Mouse (Mus musculus) thymus, adult 18-20 months (tissue): Measurements from ENCODE around the gene Ep400.
"Not testable (repeated sequence)": the region's sequence is repeated elsewhere in the genome, so short reads cannot be mapped to it uniquely, and the experiment has no call there.

ENCODE experiments used
- DNase-seq, 2 experiments: peaks; one replicate each; pipeline ENCODE4 v3.0.0; 2022; ENCODE audit warnings: mixed read lengths in 2 of 2

The Ep400 gene

DNA sequence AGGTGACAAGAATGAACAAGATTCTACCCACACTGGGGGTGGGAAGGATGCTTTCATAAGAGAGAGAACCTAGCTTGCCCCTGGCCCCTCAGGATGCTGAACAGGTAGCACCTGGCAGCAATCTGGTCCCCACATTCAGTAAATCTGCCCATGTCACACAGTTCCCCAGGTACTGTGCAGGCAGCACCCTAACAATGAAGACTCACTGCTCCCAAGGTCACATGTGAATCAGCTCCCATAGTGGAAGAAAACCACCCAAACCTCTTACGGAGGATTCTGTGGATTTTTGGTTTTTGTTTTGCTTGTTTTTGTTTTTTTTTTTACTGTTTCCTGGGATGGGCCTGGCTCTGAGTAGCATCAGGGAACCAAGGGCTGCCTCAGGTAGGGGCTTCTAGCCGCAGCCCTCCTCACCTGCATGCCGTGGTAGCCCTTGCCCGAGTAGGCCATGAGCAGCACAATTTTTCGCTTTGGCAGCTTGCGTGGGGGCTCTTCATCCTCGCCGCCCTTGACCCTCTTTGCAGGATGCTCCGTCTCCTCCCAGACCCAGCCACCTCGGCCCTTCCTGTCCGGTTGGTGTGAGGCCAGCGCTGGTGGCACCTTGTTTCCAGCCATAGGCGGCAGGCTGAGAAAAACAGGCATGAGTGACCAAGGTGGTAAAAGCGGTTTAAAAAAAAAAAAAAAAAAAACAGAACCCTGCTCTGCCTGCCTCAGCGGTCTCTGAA, 8.9 kb upstream of the Ep400 start:
- DNase-seq: no peak

DNA sequence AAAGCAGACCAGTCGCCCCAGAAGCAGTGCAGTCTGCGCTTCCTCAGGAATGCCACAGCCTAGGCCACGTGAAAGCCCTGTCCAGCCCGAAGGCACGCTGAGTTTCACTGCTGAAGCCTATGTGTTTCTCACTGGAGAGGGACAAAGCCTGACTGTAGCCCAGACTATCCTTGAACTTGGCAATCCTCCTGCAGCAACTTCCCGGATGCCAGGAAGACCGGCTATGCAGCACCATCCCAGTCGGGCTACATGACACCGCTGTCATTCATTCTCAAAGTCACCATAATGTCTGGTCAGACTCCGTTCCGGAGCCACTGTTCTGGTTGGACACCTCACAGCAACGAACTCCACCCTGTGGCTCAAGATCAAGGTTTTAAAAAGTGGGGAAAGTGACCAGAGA, 7.7 kb upstream of the Ep400 start:
- no peak for DNase-seq

DNA sequence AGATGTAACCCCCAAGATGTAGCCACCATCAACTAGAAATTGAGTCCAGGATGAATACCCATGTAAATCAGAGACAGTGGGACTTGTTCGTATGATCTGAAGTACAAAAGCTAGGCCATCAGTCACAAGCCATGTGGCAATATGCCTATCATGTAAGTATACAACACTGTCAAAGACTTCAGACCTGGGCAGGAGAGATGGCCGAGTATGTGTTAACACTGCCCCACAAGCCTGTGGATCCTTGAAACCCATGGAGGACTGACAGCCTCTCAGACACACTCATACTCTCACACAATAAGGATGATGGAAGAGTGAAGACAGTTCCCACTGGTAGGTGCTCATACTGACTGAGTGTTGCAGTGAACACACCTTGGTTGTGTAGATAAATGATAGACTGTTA, 5.6 kb upstream of the Ep400 start:
- no peak for DNase-seq

DNA sequence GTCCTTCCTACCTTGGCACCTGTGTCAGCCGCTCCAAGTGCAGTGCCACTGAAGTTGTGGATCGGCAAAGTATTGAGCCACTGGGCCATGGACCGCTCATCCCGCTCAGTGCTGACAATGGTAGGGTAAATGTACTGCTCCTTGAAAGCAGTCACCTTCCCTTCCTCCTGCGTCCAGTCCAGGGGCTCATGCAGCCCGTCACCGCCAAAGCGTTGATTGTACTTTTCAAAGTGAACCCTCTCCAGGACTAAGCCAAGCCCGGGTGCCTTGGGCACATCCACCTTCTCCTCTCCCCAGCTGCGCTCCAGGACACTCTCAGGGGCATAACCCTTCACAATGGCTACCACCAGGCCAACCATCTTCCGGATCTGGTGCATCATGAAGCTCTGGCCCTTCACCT, 4.0 kb upstream of the Ep400 start:
- DNase-seq: no peak

DNA sequence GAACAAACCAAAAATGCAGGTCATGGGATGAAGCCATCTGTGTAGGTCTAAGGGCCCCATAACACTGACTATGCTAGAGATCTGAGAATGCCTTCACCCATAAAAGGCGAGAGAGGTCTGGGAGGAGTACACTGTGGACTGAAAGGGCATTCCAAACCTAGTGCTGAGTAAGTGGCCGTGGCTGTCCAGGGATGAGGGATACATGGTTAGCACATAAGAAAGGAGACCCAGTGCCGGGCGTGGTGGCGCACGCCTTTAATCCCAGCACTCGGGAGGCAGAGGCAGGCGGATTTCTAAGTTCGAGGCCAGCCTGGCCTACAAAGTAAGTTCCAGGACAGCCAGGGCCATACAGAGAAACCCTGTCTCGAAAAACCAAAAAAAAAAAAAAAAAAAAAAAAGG, 2.4 kb upstream of the Ep400 start:
- not testable (repeated sequence) for DNase-seq

DNA sequence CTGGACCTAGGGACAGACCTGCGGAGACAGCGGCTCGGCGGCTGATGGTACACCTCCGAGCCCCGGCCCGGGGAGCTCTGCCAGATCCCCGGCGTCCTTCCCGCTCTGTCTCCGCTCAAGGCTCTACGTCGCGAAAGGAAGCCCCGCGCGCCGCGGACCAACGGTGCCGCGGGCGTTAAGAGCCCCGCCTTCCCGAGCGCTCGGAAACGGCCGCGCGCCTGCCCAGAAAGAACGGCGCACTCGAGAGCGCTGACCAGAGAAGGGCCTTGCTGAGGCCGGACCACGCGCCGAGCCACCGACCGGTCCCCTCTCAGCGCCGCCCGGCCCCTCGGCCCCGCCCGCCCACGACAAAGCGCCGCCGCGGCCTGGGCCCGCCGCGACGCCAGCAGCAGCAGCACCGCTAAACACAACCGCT, 479 bp downstream of the Ep400 start:
- peak in 1 of 2 experiments; percentile 55 for DNase-seq

DNA sequence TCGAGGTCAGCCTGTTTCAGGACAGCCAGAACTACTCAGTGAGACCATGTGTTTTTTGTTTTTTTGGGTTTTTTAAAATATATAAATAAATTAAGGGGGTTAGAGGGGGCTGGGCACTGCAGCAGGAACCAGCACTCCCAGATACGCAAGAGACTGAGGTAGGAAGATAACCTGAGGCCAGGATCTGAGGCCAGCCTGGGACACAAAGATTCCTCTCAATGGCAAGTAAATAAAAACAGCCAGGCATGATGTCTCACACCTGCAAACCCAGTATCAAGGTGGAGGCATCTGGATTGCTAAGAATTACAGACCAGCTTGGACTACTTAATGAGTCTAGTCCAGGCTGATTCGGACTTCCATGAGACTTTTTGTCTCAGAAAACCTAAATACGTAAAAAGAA, 1.2 kb downstream of the Ep400 start:
- DNase-seq: no peak

DNA sequence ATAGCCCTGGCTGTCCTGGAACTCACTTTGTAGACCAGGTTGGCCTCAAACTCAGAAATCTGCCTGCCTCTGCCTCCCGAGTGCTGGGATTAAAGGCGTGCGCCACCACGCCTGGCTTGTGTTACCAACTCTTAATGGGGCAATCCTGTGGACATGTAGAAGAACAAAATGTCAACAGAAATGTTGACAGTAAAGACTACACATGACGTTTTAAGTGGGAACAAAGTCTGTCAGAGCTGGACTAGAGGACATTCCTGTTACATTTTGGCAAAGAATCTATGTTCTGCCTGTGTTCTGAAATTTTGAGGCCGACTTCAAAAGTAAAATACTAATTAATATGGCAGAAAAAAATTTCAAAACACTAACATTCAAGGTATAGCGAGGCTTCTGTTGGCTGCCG, 6.6 kb downstream of the Ep400 start:
- DNase-seq: no peak

DNA sequence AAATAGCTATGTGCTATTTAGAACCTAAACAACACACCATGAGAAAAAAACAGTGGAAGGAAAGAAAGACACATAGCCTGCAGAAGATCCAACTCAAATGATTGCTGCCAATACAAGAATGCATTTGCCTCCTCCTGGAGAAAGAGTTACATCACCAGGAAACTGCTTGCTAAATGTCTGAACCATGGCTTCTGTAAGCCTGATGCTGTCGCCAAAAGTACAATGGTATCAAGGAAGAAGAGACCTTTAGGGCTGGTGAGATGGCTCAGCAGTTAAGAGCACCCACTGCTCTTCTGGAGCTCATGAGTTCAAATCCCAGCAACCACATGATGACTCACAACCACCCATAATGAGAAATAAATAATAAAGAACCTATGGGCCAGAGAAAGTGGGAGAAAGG, 25.5 kb downstream of the Ep400 start:
- no peak for DNase-seq

DNA sequence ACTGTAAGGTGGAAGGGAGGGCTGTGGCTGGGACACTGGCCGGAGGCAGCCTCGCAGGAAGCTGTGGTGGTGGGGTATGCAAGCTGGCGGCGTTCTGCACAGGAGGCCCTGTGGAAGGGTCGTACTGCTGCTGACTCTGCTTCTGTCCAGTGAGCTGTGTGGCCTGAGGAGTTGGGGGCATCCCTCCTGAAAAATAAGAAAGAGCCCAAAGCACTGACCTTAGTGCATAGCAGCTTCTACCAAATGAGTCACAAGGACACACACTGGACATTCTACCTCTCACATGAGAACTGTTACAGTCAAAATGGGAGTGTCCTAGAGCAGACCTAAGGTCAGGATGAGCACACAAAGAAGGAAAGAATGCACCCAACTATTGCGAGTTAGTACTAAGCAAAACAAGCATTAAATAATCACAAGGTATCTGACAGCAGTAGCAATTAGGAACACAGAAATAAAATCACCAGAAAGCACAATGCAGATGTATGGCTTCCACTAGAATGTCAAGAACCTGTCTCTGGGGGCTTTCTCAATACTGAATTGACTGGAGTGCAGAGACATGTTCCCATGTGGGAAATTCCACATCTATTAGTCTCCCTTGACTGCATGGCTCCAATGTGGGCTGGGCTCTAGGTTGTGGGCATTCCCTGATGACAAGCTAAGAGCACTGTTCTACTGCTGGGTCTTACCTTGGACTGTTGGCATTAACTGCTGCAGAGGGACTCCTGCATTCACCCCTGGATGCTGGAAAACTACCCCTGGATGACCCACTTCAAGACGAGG, 30.8 kb downstream of the Ep400 start:
- no peak for DNase-seq

DNA sequence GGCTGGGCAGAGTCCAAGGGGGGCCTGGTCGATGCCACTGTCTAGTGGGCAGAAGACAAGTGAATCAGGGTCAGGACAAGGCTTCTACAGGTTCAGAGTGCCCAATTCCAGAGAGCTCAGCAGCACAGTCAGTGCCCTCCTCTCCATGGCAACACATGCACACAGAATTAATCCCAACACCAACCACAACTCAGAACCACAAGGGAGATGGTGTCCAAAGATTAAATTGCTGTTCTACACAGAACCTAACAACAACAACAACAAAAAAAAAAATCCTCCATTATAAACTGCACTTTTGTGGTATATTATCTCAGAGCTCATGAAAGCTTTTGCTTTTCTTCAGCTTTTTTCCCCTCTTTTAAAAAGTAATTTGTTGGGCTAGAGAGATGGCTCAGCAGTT, 34.9 kb downstream of the Ep400 start:
- no peak for DNase-seq

DNA sequence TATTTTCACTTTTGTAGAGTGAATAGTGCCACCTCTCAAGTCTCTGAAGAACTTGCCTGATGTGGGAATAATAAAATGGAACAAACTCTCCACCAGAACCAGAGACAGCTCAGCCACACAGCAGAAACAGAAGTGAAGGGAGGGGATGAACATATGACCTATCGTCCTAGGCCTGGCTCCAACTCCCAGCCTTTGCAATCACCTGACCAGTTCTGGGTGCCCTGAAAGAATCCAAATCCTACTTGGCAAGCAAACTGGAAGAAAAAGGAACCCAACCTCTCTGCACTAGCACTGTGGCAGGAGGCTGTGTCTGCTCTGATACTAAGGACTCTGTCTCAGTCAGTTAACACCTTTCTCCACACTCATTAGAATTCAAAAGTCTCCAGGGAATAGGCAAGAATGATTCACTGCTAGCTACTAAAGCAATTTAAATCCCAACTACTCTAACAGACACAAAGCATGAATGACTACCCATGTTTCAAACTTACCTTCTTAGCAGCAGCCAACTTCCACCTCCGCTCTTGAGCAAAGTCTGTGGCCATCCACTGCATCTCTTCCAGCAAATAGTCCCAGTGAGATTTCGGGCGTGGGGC, 37.2 kb downstream of the Ep400 start:
- no peak for DNase-seq

DNA sequence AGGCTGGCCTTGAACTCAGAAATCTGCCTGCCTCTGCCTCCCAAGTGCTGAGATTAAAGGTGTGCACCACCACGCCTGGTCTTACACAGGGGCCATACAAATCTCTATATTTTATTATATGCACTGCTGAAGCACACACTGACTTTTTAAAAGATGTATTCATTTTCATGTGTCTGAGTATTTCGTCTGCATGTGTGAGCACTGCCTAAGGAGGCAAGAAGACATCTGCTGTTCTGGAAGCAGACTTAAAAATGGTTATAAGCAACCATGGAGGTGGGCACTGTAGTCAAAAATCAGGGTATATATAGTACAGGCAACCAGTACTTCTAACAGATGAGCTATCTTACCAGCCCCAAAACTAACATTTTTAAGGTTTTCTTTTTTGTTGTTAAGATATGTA, 39.3 kb downstream of the Ep400 start:
- no peak for DNase-seq

DNA sequence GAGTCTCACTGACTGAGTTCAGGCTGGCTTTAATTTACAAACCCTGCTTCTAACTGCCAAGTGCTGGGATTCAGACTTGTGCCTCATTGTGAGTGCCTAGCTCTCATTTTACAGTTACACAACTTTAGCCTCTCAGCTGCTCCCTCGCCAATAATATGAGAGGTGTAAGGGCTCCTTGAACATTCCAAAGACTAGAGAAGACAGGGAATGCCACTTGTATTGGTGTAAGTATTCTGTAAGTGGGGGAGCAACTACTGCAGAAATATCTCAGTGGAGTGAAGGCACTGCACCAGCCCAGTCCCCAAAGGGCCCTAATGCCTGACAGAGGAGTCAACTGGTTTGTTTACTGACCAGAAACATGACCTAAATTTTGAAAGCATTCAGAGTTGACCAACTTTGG, 42.7 kb downstream of the Ep400 start:
- no peak for DNase-seq

DNA sequence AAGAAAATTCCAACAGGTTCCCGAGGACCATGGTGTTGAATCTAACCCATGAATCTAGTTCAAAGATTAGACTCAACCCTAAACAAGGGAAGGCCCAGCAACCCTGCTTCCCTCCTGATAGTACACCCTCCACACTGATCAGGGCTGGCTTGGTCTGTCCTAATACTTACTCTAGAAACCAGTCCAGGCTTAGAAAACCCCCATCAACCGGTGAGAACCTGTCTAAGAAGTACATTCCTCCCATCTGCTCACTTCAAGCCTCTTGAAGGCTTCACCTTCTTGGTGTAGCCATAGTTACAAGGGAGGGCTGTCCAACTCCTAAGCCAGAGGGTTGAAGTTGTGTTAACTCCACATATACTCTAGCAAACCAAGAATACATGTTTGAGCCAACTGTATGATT, 47.0 kb downstream of the Ep400 start:
- DNase-seq: no peak

DNA sequence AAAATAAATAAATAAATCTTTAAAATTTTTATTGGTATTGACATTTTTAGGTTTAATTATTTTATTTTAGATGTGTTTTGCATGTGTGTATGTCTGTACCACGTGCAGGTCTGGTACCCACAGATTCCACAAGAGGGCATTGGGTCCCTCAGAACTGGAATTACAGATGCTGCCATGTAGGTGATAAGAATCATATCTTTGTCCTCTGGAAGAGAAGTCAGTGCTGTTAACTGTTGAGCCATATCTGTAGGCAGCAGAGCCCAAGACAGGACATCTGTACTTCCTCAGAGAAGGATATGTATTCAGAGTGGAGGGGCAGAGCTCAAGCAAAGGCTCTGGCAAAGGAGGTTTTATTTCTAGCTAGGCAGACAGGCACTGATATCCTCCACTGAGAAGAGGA, 49.1 kb downstream of the Ep400 start:
- DNase-seq: not testable (repeated sequence)

DNA sequence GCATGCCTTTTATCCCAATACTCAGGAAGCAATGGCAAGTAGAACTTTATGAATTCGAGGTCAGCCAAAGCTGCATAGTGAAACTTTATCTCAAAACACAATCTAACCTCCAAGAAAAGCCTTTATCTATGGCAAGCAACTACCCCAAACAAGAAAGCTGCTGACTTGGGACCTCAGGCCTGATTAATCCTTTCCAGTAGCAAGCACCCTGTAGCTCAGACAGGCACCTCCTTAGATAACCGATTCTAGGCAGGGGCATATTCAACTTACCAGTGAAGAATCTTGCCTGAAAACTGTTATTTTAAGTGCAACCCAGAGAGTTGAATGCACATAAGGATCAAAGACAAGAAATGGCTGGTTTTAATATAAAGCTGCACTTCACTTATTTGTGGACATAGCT, 59.1 kb downstream of the Ep400 start:
- DNase-seq: no peak

DNA sequence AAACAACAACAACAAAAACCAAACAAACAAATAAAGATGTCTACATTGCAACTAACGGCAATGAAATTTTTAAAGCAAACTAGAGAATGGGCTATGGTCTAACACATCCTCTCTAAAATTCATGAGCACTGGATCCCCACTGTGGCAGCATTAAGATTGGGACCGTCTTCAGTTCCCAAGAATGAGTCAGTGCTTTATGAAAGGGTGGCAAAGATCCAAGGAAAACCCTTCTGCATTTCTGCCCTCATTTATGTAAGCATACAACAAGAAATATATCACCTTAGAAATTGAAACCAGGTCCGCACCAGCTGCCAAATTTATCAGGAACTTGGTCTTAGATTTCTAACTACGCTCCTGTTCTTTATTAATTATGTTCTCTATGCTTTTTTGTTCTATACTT, 61.3 kb downstream of the Ep400 start:
- DNase-seq: no peak

DNA sequence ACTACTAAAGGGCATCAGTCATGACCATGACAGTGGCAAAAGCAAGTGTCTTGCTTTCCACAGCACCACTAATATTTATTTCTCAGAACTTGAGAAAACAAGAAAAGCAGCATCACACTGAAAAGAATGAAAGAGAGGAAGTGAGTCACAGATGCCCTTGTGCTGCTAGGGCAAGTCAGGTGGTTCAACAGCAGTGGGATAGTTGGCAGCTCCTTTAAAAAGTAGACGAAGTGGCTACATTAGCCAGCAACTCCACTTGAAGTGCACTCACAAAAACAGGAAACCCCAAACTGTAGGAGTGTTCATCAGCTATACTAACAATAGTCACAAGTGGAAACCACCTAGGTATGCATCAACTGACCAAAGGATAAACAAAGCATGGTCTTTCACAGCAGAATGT, 66.5 kb downstream of the Ep400 start:
- DNase-seq: no peak

DNA sequence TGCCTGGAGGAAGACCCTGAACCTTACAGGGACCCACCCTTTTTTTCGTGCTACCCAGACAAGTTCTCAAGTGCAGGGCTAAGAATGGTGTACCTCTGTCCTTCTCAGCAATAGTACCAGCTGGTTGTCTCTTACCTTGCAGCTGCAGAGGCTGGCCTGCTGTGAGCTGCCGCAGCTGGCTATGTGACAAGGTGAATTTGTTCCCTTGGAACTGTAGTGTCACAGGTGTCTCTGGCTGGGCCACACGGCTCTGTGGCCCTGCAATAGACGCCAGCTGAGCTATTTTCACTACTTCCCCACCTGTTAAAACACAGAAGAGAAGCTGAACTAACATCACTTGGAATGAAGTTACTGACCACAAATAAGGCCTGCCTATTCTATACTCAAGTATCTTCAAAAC, 71.9 kb downstream of the Ep400 start:
- no peak for DNase-seq

DNA sequence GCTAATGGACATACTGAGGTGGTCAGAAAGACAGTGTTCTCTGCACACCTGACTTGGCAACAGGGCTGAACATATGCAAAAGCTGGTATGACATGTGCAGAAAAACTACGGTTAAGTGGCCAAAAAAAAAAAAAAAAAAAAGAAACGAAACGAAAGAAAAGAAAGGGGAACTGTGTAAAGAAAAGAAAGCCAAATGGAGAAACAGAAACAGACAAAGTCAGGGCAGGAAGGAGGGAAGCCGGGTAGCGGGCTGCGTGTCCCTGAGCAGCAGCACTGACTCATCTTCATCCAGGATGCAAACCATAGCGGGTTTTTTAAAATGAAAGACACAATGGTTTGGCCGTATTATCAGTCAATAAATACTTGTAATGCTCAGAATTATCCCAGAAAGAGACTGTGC, 88.5 kb downstream of the Ep400 start:
- DNase-seq: no peak

DNA sequence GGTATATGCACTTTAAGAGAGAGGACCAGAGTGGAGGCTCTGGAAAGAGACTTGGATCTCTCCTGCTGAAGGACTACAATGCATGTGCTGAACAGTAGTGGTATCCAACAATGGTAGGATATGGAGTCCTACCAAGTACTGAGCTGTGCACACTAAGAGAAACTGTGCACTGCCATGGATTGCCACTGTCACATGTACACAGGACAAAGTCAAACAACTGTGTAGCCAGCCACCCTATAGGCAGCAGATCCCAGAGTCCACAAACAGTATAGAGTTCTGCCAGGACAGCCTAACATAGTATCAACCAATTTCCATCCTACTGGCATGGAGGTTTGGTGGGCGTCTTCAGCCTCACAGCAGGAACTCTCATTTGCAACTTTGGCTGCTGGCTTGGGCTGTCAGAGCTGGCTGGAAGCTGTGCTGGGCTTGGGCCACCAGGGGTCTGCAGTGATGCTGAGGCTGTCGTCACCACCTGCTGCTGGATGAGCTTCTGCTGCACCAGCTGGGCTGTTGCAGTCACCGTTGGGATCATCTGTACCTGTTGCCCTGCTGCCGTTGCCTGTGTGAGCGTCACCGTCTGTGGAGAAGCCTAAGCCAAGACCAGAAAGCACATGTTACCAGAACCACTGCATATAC, 104.9 kb downstream of the Ep400 start:
- no peak for DNase-seq

DNA sequence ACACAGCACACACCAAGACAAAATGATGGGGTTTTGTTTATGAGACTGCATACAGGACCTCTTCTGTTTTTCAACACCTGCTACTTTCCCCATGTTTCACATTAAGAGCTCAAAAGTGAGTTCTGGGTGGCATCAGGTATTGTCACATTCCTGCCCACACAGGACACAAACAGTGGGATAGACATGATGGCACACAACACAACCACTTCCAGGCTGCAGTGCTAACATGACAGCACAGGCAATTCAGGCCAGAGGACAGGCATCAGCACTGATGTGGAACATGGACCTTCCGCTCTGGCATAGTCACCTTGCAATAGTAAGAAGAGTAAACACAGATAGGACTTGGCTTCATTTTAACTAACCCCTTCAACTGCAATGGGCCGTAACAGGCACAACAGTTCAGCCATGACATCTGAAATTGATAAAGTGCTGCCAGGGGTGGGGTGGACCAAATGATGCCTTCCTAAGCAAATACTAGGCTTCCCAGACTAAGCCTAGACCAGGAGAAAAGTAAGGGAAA, 105.7 kb downstream of the Ep400 start:
- DNase-seq: no peak

DNA sequence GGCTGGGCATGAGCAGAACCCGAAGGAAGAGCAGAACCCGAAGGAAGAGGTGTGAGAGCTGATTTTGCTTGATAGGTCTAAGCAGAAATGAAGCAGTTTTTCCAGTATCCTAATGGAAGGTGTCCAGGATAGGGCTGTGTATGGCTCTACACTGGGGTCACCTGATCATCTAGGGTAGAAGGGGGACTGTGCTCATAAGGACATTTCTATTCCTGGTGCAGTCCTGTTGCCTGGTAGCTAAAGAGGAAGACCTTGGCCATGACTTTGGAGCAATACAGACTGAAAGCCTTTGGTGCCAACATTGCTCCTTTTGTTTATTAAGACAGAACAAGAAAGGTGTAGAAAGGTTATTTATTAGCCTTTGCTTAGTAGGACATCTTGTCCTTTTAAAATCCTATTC, 106.5 kb downstream of the Ep400 start:
- no peak for DNase-seq
